Mouse (Mus musculus) spleen, adult 2 months (tissue): ENCODE data around the gene Gng7.

Experiments used
- CTCF ChIP-seq: fragments of 200-500 bp; IDR thresholded peaks from 2 replicates; pipeline ENCODE4 v1.5.1; 2011; ENCODE audit warnings: mild to moderate bottlenecking, inconsistent platforms; ENCODE audit not compliant: insufficient read depth, insufficient read length, insufficient replicate concordance; ENCODE audit errors: extremely low read depth
- POLR2A ChIP-seq: fragments of 200-500 bp; IDR thresholded peaks from 2 replicates; pipeline ENCODE4 v1.6.1; 2011; ENCODE audit warnings: low read depth, low read length, inconsistent platforms

GRCm38 (mm10) chr10:80932700-80933420 lies 81.9 kb downstream of the Gng7 start:
- no peak for TF ChIP-seq CTCF
- TF ChIP-seq POLR2A = no peak
